Mouse (Mus musculus) neural tube, embryonic 15.5 days (tissue): ENCODE measurements around the gene Znhit6. TPM values are rescaled to one million over a fixed set of nuclear protein-coding genes. Genes with fewer than 3 reads are reported as not detected.
A peak's percentile ranks its signal among the peaks of the same experiment; 100 is the strongest.

Experiments
- ATAC-seq: fragments of 200-750 bp; cut with Nextera tagmentation; 2 replicates; pipeline ENCODE4 v1.8.0; 2017; ENCODE audit warnings: mild to moderate bottlenecking, moderate TSS enrichment, moderate library complexity; ENCODE audit not compliant: low FRiP score
- H3K27ac ChIP-seq: fragments of 300-500 bp; sonication (generic); replicated peaks from 2 replicates; pipeline ENCODE4 v1.5.1; 2015; ENCODE audit warnings: mild to moderate bottlenecking, inconsistent platforms
- H3K27me3 ChIP-seq: fragments of 300-500 bp; sonication (generic); replicated peaks from 2 replicates; pipeline ENCODE4 v1.6.1; 2015; ENCODE audit warnings: inconsistent platforms
- H3K36me3 ChIP-seq: fragments of 300-500 bp; sonication (generic); 2 replicates; pipeline ENCODE4 v1.6.1; 2015; ENCODE audit warnings: inconsistent platforms
- H3K4me1 ChIP-seq: fragments of 300-500 bp; sonication (generic); 2 replicates; pipeline ENCODE4 v1.6.1; 2015; ENCODE audit warnings: inconsistent platforms
- H3K4me2 ChIP-seq: fragments of 300-500 bp; sonication (generic); 2 replicates; pipeline ENCODE4 v1.6.1; 2015; ENCODE audit warnings: inconsistent platforms, mild to moderate bottlenecking, moderate library complexity
- H3K4me3 ChIP-seq: fragments of 300-500 bp; sonication (generic); replicated peaks from 2 replicates; pipeline ENCODE4 v1.5.1; 2015; ENCODE audit warnings: mild to moderate bottlenecking, inconsistent platforms
- H3K9ac ChIP-seq: fragments of 300-500 bp; sonication (generic); replicated peaks from 2 replicates; pipeline ENCODE4 v1.6.1; 2015; ENCODE audit warnings: mild to moderate bottlenecking, inconsistent platforms
- H3K9me3 ChIP-seq: fragments of 300-500 bp; sonication (generic); replicated peaks from 2 replicates; pipeline ENCODE4 v1.6.1; 2016; ENCODE audit warnings: inconsistent platforms
- WGBS: fragments of 180-500 bp; shearing (Covaris S2); methylation state at CpG from one replicate; pipeline ENCODE4 v1.1.7; 2015; ENCODE audit warnings: mixed read lengths; 5-methylcytosine and 5-hydroxymethylcytosine counted together
- polyA plus RNA-seq: library from polyadenylated mRNA; unstranded; fragments of >200 nt; fragmentation: Nextera tagmentation; extraction: Ambion mirVana; gene quantifications from 2 replicates; pipeline ENCODE4 v1.2.1, GENCODE M21; 2015

Znhit6 gene
- polyA plus RNA-seq, result 36.6 TPM in 2 replicates

GRCm38 (mm10) chr3:145575743-145576481 is at the start of gene Znhit6:
TSS of gene Znhit6 (plus strand) at chr3:145576205.
- Histone ChIP-seq H3K4me3 (peak within 1 kb of the TSS; percentile 94), H3K36me3 (peaks cover 18% of the 10 kb centered on the region), H3K4me1 (peaks cover 19% of the 10 kb centered on the region), H3K27me3 (no peaks in the 10 kb centered on the region), H3K9ac (peak within 1 kb of the TSS; percentile 67), H3K9me3 (no peaks in the 10 kb centered on the region), H3K4me2 (peak within 1 kb of the TSS; percentile 88), H3K27ac (peak within 1 kb of the TSS; percentile 78)
- ATAC-seq, result peak; percentile 93
- 5% methylated on average over 37 of the region's 37 CpGs for WGBS

GRCm38 (mm10) chr3:145537870-145538269 is 38.1 kb upstream of the Znhit6 start:
- Histone ChIP-seq H3K9me3 (no peaks in the 10 kb centered on the region), H3K4me3 (no peak overlapping the region), H3K36me3 (no peaks in the 10 kb centered on the region), H3K4me2 (no peak overlapping the region), H3K27me3 (no peaks in the 10 kb centered on the region), H3K27ac (no peak overlapping the region), H3K4me1 (no peaks in the 10 kb centered on the region), H3K9ac (no peak overlapping the region)
- 89% methylated on average over 1 of the region's 1 CpGs for WGBS
- no peak for ATAC-seq

DNA sequence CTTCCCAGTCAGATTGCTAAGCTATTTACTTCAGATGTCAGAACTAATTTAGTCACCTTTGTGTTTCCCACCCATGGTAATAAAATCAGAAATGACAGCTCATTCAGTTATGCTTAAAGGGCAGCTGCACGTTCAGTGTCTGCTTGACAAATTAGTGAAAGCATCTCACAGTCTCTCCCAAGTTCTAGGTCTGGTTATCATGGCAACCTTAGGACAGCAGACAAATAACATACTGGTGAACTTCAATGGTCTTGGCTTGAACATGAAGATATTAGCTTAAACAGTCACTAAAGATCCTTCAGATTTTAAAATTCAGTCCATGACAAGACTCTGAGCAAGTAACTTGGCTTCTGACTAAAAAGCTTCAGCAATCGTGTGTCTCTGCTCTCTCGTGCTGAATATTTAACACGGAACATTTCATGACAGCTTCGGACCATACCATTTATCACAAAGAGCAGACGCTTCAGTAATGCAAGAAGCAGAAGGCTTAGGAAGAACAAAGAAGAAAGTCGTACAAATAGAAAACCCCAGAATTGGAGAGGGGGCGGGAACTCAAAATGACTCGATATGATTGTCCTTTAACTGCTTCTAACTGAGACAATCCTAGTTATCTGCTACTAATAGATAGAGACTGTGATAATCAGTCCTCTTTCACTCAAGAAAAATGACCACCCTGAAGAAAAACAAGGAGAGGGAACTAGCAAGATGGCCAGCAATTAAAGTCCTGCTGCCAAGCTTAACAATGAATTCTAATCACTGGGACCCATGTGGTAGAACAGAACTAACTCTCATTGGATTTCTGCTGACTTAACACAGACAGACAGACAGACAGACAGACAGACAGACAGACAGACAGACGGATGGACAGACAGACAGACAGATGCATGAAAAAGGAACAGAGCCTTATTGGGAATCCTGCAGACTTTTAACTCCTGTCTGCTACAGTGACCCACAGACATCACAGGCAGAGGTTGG is 27.3 kb upstream of the Znhit6 start:
- no peaks in the 10 kb centered on the region for H3K9me3 ChIP-seq
- H3K27me3 ChIP-seq, result no peaks in the 10 kb centered on the region
- ATAC-seq, result no peak
- H3K36me3 ChIP-seq, result no peaks in the 10 kb centered on the region
- no peak overlapping the region for H3K27ac ChIP-seq
- 0 out of 2 replicates have a peak, but pooled peaks cover 4% of the 10 kb centered on the region for H3K4me1 ChIP-seq
- H3K9ac ChIP-seq, result no peak overlapping the region
- 72% methylated on average over 10 of the region's 10 CpGs for WGBS
- H3K4me2 ChIP-seq, result no peak overlapping the region
- H3K4me3 ChIP-seq, result no peak overlapping the region

GRCm38 (mm10) chr3:145550216-145550615 is 25.8 kb upstream of the Znhit6 start:
- Histone ChIP-seq H3K4me1 (0 out of 2 replicates have a peak, but pooled peaks cover 4% of the 10 kb centered on the region), H3K9me3 (no peaks in the 10 kb centered on the region), H3K9ac (no peak overlapping the region), H3K27ac (no peak overlapping the region), H3K4me3 (no peak overlapping the region), H3K36me3 (no peaks in the 10 kb centered on the region), H3K27me3 (no peaks in the 10 kb centered on the region), H3K4me2 (no peak overlapping the region)
- ATAC-seq, result no peak; the same call in 1 of the 2 replicates
- 58% methylated on average over 3 of the region's 3 CpGs for WGBS

DNA sequence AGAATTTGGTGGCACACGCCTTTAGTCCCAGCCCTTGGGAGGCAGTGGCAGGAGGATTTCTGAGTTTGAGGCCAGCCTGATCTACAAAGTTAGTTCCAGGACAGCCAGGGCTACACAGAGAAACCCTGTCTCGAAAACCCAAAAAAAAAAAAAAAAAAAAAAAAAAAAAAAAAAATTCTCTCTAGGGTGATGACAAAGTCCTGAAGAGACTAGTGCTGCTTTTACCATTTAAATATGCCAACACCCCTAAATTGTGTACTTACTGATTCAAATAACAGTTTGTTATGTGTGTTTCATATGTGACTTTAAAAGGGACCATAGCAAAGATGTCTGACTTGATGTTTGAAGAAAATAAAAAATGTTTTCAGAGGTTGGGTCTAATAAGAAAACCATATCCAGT is 21.6 kb upstream of the Znhit6 start:
- no peaks in the 10 kb centered on the region for H3K9me3 ChIP-seq
- WGBS, result 84% methylated on average over 2 of the region's 2 CpGs

GRCm38 (mm10) chr3:145556206-145556605 is 19.8 kb upstream of the Znhit6 start:
- no peak overlapping the region for H3K4me3 ChIP-seq
- no peaks in the 10 kb centered on the region for H3K4me1 ChIP-seq
- H3K27me3 ChIP-seq, result no peaks in the 10 kb centered on the region
- no peak overlapping the region for H3K27ac ChIP-seq
- no peak for ATAC-seq
- H3K4me2 ChIP-seq, result no peak overlapping the region
- no peaks in the 10 kb centered on the region for H3K9me3 ChIP-seq
- H3K36me3 ChIP-seq, result no peaks in the 10 kb centered on the region
- WGBS, result 94% methylated on average over 10 of the region's 10 CpGs
- H3K9ac ChIP-seq, result no peak overlapping the region

More for the DNA sequence above, 21.6 kb upstream of the Znhit6 start:
- Histone ChIP-seq H3K4me1 (0 out of 2 replicates have a peak, but pooled peaks cover 1% of the 10 kb centered on the region), H3K4me2 (no peak overlapping the region), H3K36me3 (no peaks in the 10 kb centered on the region), H3K4me3 (no peak overlapping the region), H3K27me3 (no peaks in the 10 kb centered on the region), H3K27ac (no peak overlapping the region), H3K9ac (no peak overlapping the region)
- no peak for ATAC-seq

DNA sequence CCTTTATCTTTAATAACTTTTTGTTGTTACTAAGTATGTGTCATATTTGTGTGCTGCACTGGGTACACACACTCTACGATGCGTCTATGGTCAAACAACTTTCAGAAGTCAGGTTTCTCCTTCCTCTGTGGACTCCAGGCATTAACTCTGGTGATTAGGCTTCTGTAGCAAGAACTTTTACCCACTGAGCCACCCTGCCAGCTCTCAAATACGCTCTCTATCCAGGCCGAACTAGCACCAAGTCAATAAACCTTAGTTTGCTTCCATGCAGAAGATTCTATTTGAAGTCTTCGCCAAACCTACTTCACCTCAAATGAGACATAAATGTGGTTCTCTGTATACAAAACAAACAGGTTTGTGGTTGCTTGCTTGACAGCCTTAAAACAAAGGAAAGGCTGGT is 16.3 kb upstream of the Znhit6 start:
- 95% methylated on average over 5 of the region's 5 CpGs for WGBS
- no peaks in the 10 kb centered on the region for H3K9me3 ChIP-seq
- no peak overlapping the region for H3K4me2 ChIP-seq
- H3K9ac ChIP-seq, result no peak overlapping the region
- H3K4me1 ChIP-seq, result no peaks in the 10 kb centered on the region
- no peak overlapping the region for H3K27ac ChIP-seq
- H3K27me3 ChIP-seq, result no peaks in the 10 kb centered on the region
- H3K4me3 ChIP-seq, result no peak overlapping the region
- H3K36me3 ChIP-seq, result no peaks in the 10 kb centered on the region
- no peak for ATAC-seq

DNA sequence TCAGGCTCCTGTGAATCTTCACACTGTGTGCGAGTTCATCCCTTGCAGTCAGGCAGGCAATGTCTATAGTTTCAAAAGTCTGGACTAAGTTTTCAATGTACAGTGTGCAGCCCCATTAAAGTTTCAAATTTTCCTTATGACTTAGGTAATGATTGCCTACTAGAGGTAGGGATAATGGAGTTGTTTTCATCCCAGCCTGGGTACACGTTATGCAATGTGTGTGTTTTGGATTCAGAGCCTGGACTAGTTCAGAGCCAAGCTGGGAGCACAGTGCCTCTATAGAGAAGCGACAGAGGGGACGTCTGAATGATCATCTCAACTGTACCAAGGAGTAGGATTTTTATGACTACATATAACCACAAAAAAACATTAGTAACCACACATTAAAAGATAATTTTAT is 15.9 kb upstream of the Znhit6 start:
- H3K36me3 ChIP-seq, result no peaks in the 10 kb centered on the region
- no peaks in the 10 kb centered on the region for H3K4me1 ChIP-seq
- WGBS, result 89% methylated on average over 4 of the region's 4 CpGs
- H3K4me2 ChIP-seq, result no peak overlapping the region
- H3K9ac ChIP-seq, result no peak overlapping the region
- no peaks in the 10 kb centered on the region for H3K9me3 ChIP-seq
- no peaks in the 10 kb centered on the region for H3K27me3 ChIP-seq
- ATAC-seq, result no peak
- H3K4me3 ChIP-seq, result no peak overlapping the region
- no peak overlapping the region for H3K27ac ChIP-seq

GRCm38 (mm10) chr3:145574468-145574867 is 1.5 kb upstream of the Znhit6 start:
- H3K4me3 ChIP-seq, result no peak overlapping the region
- no peak overlapping the region for H3K27ac ChIP-seq
- H3K27me3 ChIP-seq, result no peaks in the 10 kb centered on the region
- peaks cover 15% of the 10 kb centered on the region for H3K36me3 ChIP-seq
- WGBS, result 85% methylated on average over 3 of the region's 3 CpGs
- peaks cover 19% of the 10 kb centered on the region for H3K4me1 ChIP-seq
- no peak for ATAC-seq
- no peak overlapping the region for H3K9ac ChIP-seq
- H3K4me2 ChIP-seq, result no peak overlapping the region
- no peaks in the 10 kb centered on the region for H3K9me3 ChIP-seq

DNA sequence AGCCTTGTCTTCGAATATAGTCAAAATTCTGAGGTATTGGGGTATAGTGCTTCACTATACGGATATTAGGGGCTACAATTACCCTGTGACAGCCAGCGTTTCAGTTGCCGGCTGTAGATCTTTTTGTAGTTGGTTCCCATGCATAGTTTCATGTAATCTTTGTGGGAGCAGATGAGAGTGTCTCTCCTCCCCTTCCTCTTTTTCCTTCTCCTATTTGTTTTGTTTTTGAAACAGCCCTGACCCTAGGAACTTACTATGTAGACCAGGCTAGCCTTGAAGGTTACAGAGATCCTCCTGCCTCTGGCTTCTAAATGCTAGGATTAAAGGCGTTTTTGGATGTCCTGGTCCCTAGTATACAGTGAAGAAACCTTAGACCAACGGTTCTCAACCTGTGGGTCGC is 665 bp upstream of the Znhit6 start:
- no peak overlapping the region for H3K4me3 ChIP-seq

GRCm38 (mm10) chr3:145576482-145576822 is 447 bp downstream of the Znhit6 start:
- Histone ChIP-seq H3K9me3 (no peaks in the 10 kb centered on the region), H3K27me3 (no peaks in the 10 kb centered on the region), H3K4me2 (peak overlapping the region; percentile 88), H3K4me1 (peaks cover 19% of the 10 kb centered on the region), H3K9ac (peak overlapping the region; percentile 67), H3K36me3 (peaks cover 23% of the 10 kb centered on the region), H3K27ac (peak overlapping the region; percentile 78), H3K4me3 (peak overlapping the region; percentile 94)
- ATAC-seq, result no peak; the same call in 1 of the 2 replicates
- 0% methylated on average over 11 of the region's 11 CpGs for WGBS

More for the DNA sequence above, 665 bp upstream of the Znhit6 start:
- H3K9me3 ChIP-seq, result no peaks in the 10 kb centered on the region
- H3K36me3 ChIP-seq, result peaks cover 15% of the 10 kb centered on the region
- ATAC-seq, result peak; percentile 7; the same call in 1 of the 2 replicates
- peaks cover 19% of the 10 kb centered on the region for H3K4me1 ChIP-seq
- no peak overlapping the region for H3K9ac ChIP-seq
- no peaks in the 10 kb centered on the region for H3K27me3 ChIP-seq
- H3K27ac ChIP-seq, result no peak overlapping the region
- WGBS, result 85% methylated on average over 7 of the region's 7 CpGs
- H3K4me2 ChIP-seq, result peak overlapping the region; percentile 88
